Mouse (Mus musculus) hindbrain, embryonic 15.5 days (tissue): Measurements from ENCODE around the gene Wnt5b. TPM values are rescaled to one million over a fixed set of nuclear protein-coding genes. Genes with fewer than 3 reads are reported as not detected.

Experiments
- ATAC-seq: fragments of 200-750 bp; cut with Nextera tagmentation; 2 replicates; pipeline ENCODE4 v1.8.0; 2017; ENCODE audit warnings: low read depth, moderate number of reproducible peaks, moderate TSS enrichment; ENCODE audit not compliant: low FRiP score
- H3K27ac ChIP-seq: fragments of 300-500 bp; sonication (generic); replicated peaks from 2 replicates; pipeline ENCODE4 v1.5.1; 2015; ENCODE audit warnings: mild to moderate bottlenecking, inconsistent platforms
- H3K27me3 ChIP-seq: fragments of 300-500 bp; sonication (generic); 2 replicates; pipeline ENCODE4 v1.6.1; 2015; ENCODE audit warnings: control low read depth, inconsistent platforms
- H3K36me3 ChIP-seq: fragments of 300-500 bp; sonication (generic); 2 replicates; pipeline ENCODE4 v1.6.1; 2015; ENCODE audit warnings: control low read depth, inconsistent platforms
- H3K4me1 ChIP-seq: fragments of 300-500 bp; sonication (generic); replicated peaks from 2 replicates; pipeline ENCODE4 v1.6.1; 2015; ENCODE audit warnings: control low read depth, inconsistent platforms
- H3K4me2 ChIP-seq: fragments of 300-500 bp; sonication (generic); 2 replicates; pipeline ENCODE4 v1.6.1; 2015; ENCODE audit warnings: moderate library complexity, mild to moderate bottlenecking, inconsistent platforms
- H3K4me3 ChIP-seq: fragments of 300-500 bp; sonication (generic); 2 replicates; pipeline ENCODE4 v1.5.1; 2015; ENCODE audit warnings: mild to moderate bottlenecking, inconsistent platforms
- H3K9ac ChIP-seq: fragments of 300-500 bp; sonication (generic); 2 replicates; pipeline ENCODE4 v1.6.1; 2015; ENCODE audit warnings: inconsistent platforms
- H3K9me3 ChIP-seq: fragments of 300-500 bp; sonication (generic); 2 replicates; pipeline ENCODE4 v1.6.1; 2016; ENCODE audit warnings: control low read depth, inconsistent platforms
- WGBS: fragments of 180-500 bp; shearing (Covaris S2); methylation state at CpG from one replicate; pipeline ENCODE4 v1.1.7; 2015; 5-methylcytosine and 5-hydroxymethylcytosine counted together
- polyA plus RNA-seq: library from polyadenylated mRNA; unstranded; fragments of >200 nt; fragmentation: Nextera tagmentation; extraction: Ambion mirVana; gene quantifications from 2 replicates; pipeline ENCODE4 v1.2.1, GENCODE M21; 2015

Gene Wnt5b
- polyA plus RNA-seq, 1 experiment from 2014 or later: 6.6 TPM

GRCm38 (mm10) chr6:119387801-119388649 is 156.1 kb downstream of the Wnt5b start:
- peaks cover 27% of the 10 kb centered on the region for H3K4me1 ChIP-seq
- H3K4me3 ChIP-seq: peak overlapping the region; percentile 86
- H3K4me2 ChIP-seq: peak overlapping the region; percentile 76
- H3K9me3 ChIP-seq: no peaks in the 10 kb centered on the region
- peak overlapping the region; percentile 96 for H3K27ac ChIP-seq
- peak overlapping the region; percentile 89 for H3K9ac ChIP-seq
- WGBS: 1% methylated on average over 45 of the region's 76 CpGs
- H3K27me3 ChIP-seq: no peaks in the 10 kb centered on the region
- ATAC-seq: peak; percentile 89
- no peaks in the 10 kb centered on the region for H3K36me3 ChIP-seq

DNA sequence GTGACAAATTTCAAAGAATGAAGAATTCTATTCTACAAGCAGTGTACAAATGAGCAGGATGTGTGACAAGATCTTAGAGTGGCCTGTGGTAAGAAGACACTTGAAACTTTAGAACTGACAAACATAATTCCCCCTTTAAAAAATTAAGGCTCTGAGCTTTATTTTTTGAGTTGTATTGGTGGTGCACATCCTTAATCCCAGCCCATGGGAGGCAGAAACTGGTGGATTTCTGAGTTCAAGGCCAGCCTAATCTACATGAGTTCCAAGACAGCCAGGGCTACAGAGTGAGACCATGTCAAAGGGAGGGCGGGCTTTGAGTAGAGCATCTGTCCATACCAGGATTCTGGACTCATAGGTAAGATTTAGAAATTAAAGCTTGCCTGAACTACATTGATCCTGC is 157.3 kb downstream of the Wnt5b start:
- no peak for ATAC-seq
- 93% methylated on average over 1 of the region's 1 CpGs for WGBS
- H3K9ac ChIP-seq: no peak overlapping the region

DNA sequence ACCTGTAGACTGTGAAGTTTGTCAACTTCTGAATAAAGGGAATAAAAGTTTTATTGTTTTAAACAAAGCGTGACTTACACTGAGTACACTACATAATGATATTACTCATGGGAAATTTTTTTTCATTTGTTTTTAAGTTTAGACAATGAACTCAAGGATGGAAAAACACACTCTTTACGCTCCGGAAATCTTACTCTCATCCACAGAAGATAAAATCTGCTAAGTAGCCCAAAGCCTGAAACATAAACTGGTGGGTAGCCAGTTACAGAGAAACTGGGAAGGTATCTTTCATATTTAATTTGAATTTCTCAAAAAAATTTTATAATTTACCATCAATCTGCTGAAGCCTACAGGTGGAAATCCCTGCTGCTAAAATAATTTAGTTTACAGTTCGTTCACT is 157.7 kb downstream of the Wnt5b start:
- peaks cover 27% of the 10 kb centered on the region for H3K4me1 ChIP-seq
- 87% methylated on average over 4 of the region's 4 CpGs for WGBS
- H3K9me3 ChIP-seq: no peaks in the 10 kb centered on the region
- no peaks in the 10 kb centered on the region for H3K27me3 ChIP-seq
- no peak overlapping the region for H3K27ac ChIP-seq
- no peak overlapping the region for H3K4me3 ChIP-seq
- ATAC-seq: no peak
- H3K36me3 ChIP-seq: no peaks in the 10 kb centered on the region
- no peak overlapping the region for H3K9ac ChIP-seq
- H3K4me2 ChIP-seq: no peak overlapping the region

More for the DNA sequence above, 157.3 kb downstream of the Wnt5b start:
- Histone ChIP-seq H3K27ac (no peak overlapping the region), H3K4me3 (no peak overlapping the region), H3K27me3 (no peaks in the 10 kb centered on the region), H3K36me3 (no peaks in the 10 kb centered on the region), H3K9me3 (no peaks in the 10 kb centered on the region), H3K4me2 (peak overlapping the region; percentile 76), H3K4me1 (peaks cover 27% of the 10 kb centered on the region)

- ATAC-seq: no peak
- H3K36me3 ChIP-seq: no peaks in the 10 kb centered on the region
- H3K4me2 ChIP-seq: no peak overlapping the region
- WGBS: 100% methylated on average over 1 of the region's 1 CpGs
- peaks cover 27% of the 10 kb centered on the region for H3K4me1 ChIP-seq
- H3K27me3 ChIP-seq: no peaks in the 10 kb centered on the region
- H3K27ac ChIP-seq: no peak overlapping the region
- H3K4me3 ChIP-seq: no peak overlapping the region
- no peaks in the 10 kb centered on the region for H3K9me3 ChIP-seq
- no peak overlapping the region for H3K9ac ChIP-seq
Measured at GRCm38 (mm10) chr6:119385668-119386067, 158.5 kb downstream of the Wnt5b start.

Other genes with a start within 250 kb of the Wnt5b start
- 12.7 and 14.6 TPM in 2 replicates for gene Lrtm2, start 213.6 kb downstream of the Wnt5b start, polyA plus RNA-seq
- gene Adipor2, start 126.6 kb downstream of the Wnt5b start, polyA plus RNA-seq: 36.2 TPM in 2 replicates
- gene Fbxl14, start 64.7 kb downstream of the Wnt5b start, polyA plus RNA-seq: 2.3 and 2.4 TPM in 2 replicates